Mouse (Mus musculus) hindbrain, embryonic 12.5 days (tissue): Measurements from ENCODE around the gene Kat7. TPM values are rescaled to one million over a fixed set of nuclear protein-coding genes. Genes with fewer than 3 reads are reported as not detected.
A peak's percentile ranks its signal among the peaks of the same experiment; 100 is the strongest.

Experiments
- ATAC-seq: fragments of 200-750 bp; cut with Nextera tagmentation; 2 replicates; pipeline ENCODE4 v1.8.0; 2017; ENCODE audit warnings: moderate TSS enrichment; ENCODE audit not compliant: low FRiP score
- H3K27ac ChIP-seq: fragments of 300-500 bp; sonication (generic); 2 replicates; pipeline ENCODE4 v1.5.1; 2016; ENCODE audit warnings: mild to moderate bottlenecking
- H3K27me3 ChIP-seq: fragments of 300-500 bp; sonication (generic); 2 replicates; pipeline ENCODE4 v1.6.1; 2016; ENCODE audit warnings: mild to moderate bottlenecking
- H3K36me3 ChIP-seq: fragments of 300-500 bp; sonication (generic); 2 replicates; pipeline ENCODE4 v1.6.1; 2016; ENCODE audit warnings: mild to moderate bottlenecking
- H3K4me1 ChIP-seq: fragments of 300-500 bp; sonication (generic); 2 replicates; pipeline ENCODE4 v1.6.1; 2016
- H3K4me2 ChIP-seq: fragments of 300-500 bp; sonication (generic); replicated peaks from 2 replicates; pipeline ENCODE4 v1.6.1; 2016; ENCODE audit warnings: mild to moderate bottlenecking
- H3K4me3 ChIP-seq: fragments of 300-500 bp; sonication (generic); 2 replicates; pipeline ENCODE4 v1.5.1; 2016; ENCODE audit warnings: mild to moderate bottlenecking
- H3K9ac ChIP-seq: fragments of 300-500 bp; sonication (generic); 2 replicates; pipeline ENCODE4 v1.6.1; 2016; ENCODE audit warnings: mild to moderate bottlenecking, moderate library complexity
- H3K9me3 ChIP-seq: fragments of 300-500 bp; sonication (generic); replicated peaks from 2 replicates; pipeline ENCODE4 v1.6.1; 2016; ENCODE audit warnings: mild to moderate bottlenecking
- WGBS: fragments of 180-500 bp; shearing (Covaris S2); methylation state at CpG from one replicate; pipeline ENCODE4 v1.1.7; 2016; 5-methylcytosine and 5-hydroxymethylcytosine counted together
- polyA plus RNA-seq: library from polyadenylated mRNA; unstranded; fragments of >200 nt; fragmentation: Nextera tagmentation; extraction: Ambion mirVana; gene quantifications from 2 replicates; pipeline ENCODE4 v1.2.1, GENCODE M21; 2016

Kat7 gene
- polyA plus RNA-seq, 1 experiment from 2014 or later, result 71.8 TPM

GRCm38 (mm10) chr11:95266540-95267245, 43.4 kb downstream of the Kat7 start:
- peaks cover 26% of the 10 kb centered on the region for H3K36me3 ChIP-seq
- H3K9ac ChIP-seq, result no peak overlapping the region
- no peak overlapping the region for H3K27ac ChIP-seq
- no peak overlapping the region for H3K4me3 ChIP-seq
- H3K27me3 ChIP-seq, result no peaks in the 10 kb centered on the region; the same call in 1 of the 2 replicates
- no peak for ATAC-seq
- H3K4me2 ChIP-seq, result no peak overlapping the region
- WGBS, result 49% methylated on average over 6 of the region's 6 CpGs
- peaks cover 18% of the 10 kb centered on the region for H3K4me1 ChIP-seq
- no peaks in the 10 kb centered on the region for H3K9me3 ChIP-seq

- no peak for ATAC-seq
- Histone ChIP-seq H3K9ac (no peak overlapping the region), H3K9me3 (no peaks in the 10 kb centered on the region), H3K4me3 (no peak overlapping the region), H3K36me3 (peaks cover 8% of the 10 kb centered on the region; the same call in 1 of the 2 replicates), H3K27ac (peak overlapping the region; percentile 12; the same call in 1 of the 2 replicates), H3K27me3 (no peaks in the 10 kb centered on the region; the same call in 1 of the 2 replicates), H3K4me2 (no peak overlapping the region), H3K4me1 (peaks cover 19% of the 10 kb centered on the region)
- WGBS, result 62% methylated on average over 4 of the region's 4 CpGs
Measured at GRCm38 (mm10) chr11:95264455-95265013, 45.5 kb downstream of the Kat7 start.

GRCm38 (mm10) chr11:95263816-95264454, 46.1 kb downstream of the Kat7 start:
- peak overlapping the region; percentile 12; the same call in 1 of the 2 replicates for H3K27ac ChIP-seq
- H3K36me3 ChIP-seq, result peaks cover 4% of the 10 kb centered on the region; the same call in 1 of the 2 replicates
- no peak for ATAC-seq
- peaks cover 20% of the 10 kb centered on the region for H3K4me1 ChIP-seq
- H3K9me3 ChIP-seq, result no peaks in the 10 kb centered on the region
- WGBS, result 17% methylated on average over 11 of the region's 11 CpGs
- H3K4me3 ChIP-seq, result no peak overlapping the region
- H3K9ac ChIP-seq, result no peak overlapping the region
- no peaks in the 10 kb centered on the region; the same call in 1 of the 2 replicates for H3K27me3 ChIP-seq
- no peak overlapping the region for H3K4me2 ChIP-seq

- WGBS, result 75% methylated on average over 5 of the region's 5 CpGs
- Histone ChIP-seq H3K4me1 (peaks cover 12% of the 10 kb centered on the region; the same call in 1 of the 2 replicates), H3K27me3 (peaks cover 7% of the 10 kb centered on the region), H3K9ac (no peak within 1 kb of the TSS), H3K4me2 (no peak within 1 kb of the TSS), H3K4me3 (no peak within 1 kb of the TSS), H3K9me3 (no peaks in the 10 kb centered on the region), H3K27ac (no peak within 1 kb of the TSS), H3K36me3 (no peaks in the 10 kb centered on the region)
- ATAC-seq, result no peak
Measured at GRCm38 (mm10) chr11:95261178-95261751, 48.8 kb downstream of the Kat7 start, which contains the start of gene Tac4. Tac4 (plus strand) TSS chr11:95261529.

- Histone ChIP-seq H3K4me1 (peaks cover 10% of the 10 kb centered on the region; the same call in 1 of the 2 replicates), H3K9ac (peak overlapping the region; percentile 63), H3K4me3 (peak overlapping the region; percentile 48), H3K4me2 (peak overlapping the region; percentile 78), H3K27ac (peak overlapping the region; percentile 57), H3K36me3 (no peaks in the 10 kb centered on the region), H3K9me3 (no peaks in the 10 kb centered on the region), H3K27me3 (peaks cover 8% of the 10 kb centered on the region)
- ATAC-seq, result peak; percentile 48; the same call in 1 of the 2 replicates
- under 1% methylated on average over 70 of the region's 73 CpGs for WGBS
Measured at GRCm38 (mm10) chr11:95259088-95259849, 50.8 kb downstream of the Kat7 start.

GRCm38 (mm10) chr11:95258490-95258889, 51.6 kb downstream of the Kat7 start:
- no peak for ATAC-seq
- no peak overlapping the region for H3K27ac ChIP-seq
- peaks cover 7% of the 10 kb centered on the region; the same call in 1 of the 2 replicates for H3K4me1 ChIP-seq
- under 1% methylated on average over 26 of the region's 26 CpGs for WGBS
- H3K4me3 ChIP-seq, result peak overlapping the region; percentile 48
- H3K27me3 ChIP-seq, result peaks cover 11% of the 10 kb centered on the region
- no peaks in the 10 kb centered on the region for H3K9me3 ChIP-seq
- peak overlapping the region; percentile 63 for H3K9ac ChIP-seq
- peak overlapping the region; percentile 78 for H3K4me2 ChIP-seq
- H3K36me3 ChIP-seq, result no peaks in the 10 kb centered on the region

GRCm38 (mm10) chr11:95257930-95258329, 52.1 kb downstream of the Kat7 start:
- H3K36me3 ChIP-seq, result no peaks in the 10 kb centered on the region
- no peak overlapping the region for H3K9ac ChIP-seq
- 0 out of 2 replicates have a peak, but pooled peaks cover 4% of the 10 kb centered on the region for H3K4me1 ChIP-seq
- no peak overlapping the region for H3K4me3 ChIP-seq
- 57% methylated on average over 4 of the region's 4 CpGs for WGBS
- H3K4me2 ChIP-seq, result peak overlapping the region; percentile 78; the same call in 1 of the 2 replicates
- peaks cover 11% of the 10 kb centered on the region for H3K27me3 ChIP-seq
- no peak overlapping the region for H3K27ac ChIP-seq
- H3K9me3 ChIP-seq, result no peaks in the 10 kb centered on the region
- ATAC-seq, result no peak

- no peak overlapping the region for H3K4me3 ChIP-seq
- peaks cover 11% of the 10 kb centered on the region for H3K27me3 ChIP-seq
- no peaks in the 10 kb centered on the region for H3K9me3 ChIP-seq
- H3K4me1 ChIP-seq, result 0 out of 2 replicates have a peak, but pooled peaks cover 4% of the 10 kb centered on the region
- H3K27ac ChIP-seq, result no peak overlapping the region
- 79% methylated on average over 6 of the region's 6 CpGs for WGBS
- H3K9ac ChIP-seq, result no peak overlapping the region
- no peak for ATAC-seq
- H3K36me3 ChIP-seq, result no peaks in the 10 kb centered on the region
- no peak overlapping the region for H3K4me2 ChIP-seq
Measured at GRCm38 (mm10) chr11:95255747-95256146, 54.3 kb downstream of the Kat7 start.

GRCm38 (mm10) chr11:95254165-95254564, 55.9 kb downstream of the Kat7 start:
- no peak overlapping the region for H3K4me2 ChIP-seq
- peaks cover 18% of the 10 kb centered on the region for H3K27me3 ChIP-seq
- H3K9ac ChIP-seq, result no peak overlapping the region
- no peak overlapping the region for H3K27ac ChIP-seq
- no peaks in the 10 kb centered on the region for H3K36me3 ChIP-seq
- H3K9me3 ChIP-seq, result no peaks in the 10 kb centered on the region
- no peak overlapping the region for H3K4me3 ChIP-seq
- ATAC-seq, result no peak
- 0 out of 2 replicates have a peak, but pooled peaks cover 2% of the 10 kb centered on the region for H3K4me1 ChIP-seq
- 87% methylated on average over 8 of the region's 8 CpGs for WGBS

- 78% methylated on average over 6 of the region's 6 CpGs for WGBS
- H3K4me1 ChIP-seq, result 0 out of 2 replicates have a peak, but pooled peaks cover 2% of the 10 kb centered on the region
- H3K36me3 ChIP-seq, result no peaks in the 10 kb centered on the region
- H3K9ac ChIP-seq, result no peak overlapping the region
- no peak overlapping the region for H3K4me3 ChIP-seq
- H3K27ac ChIP-seq, result no peak overlapping the region
- no peak overlapping the region for H3K4me2 ChIP-seq
- no peaks in the 10 kb centered on the region for H3K9me3 ChIP-seq
- H3K27me3 ChIP-seq, result peaks cover 19% of the 10 kb centered on the region; the same call in 1 of the 2 replicates
- ATAC-seq, result no peak
Measured at GRCm38 (mm10) chr11:95252104-95252503, 57.9 kb downstream of the Kat7 start.

GRCm38 (mm10) chr11:95251295-95251694, 58.8 kb downstream of the Kat7 start:
- H3K4me2 ChIP-seq, result no peak overlapping the region
- 0 out of 2 replicates have a peak, but pooled peaks cover 4% of the 10 kb centered on the region for H3K4me1 ChIP-seq
- H3K9ac ChIP-seq, result no peak overlapping the region
- 5% methylated on average over 11 of the region's 11 CpGs for WGBS
- H3K9me3 ChIP-seq, result no peaks in the 10 kb centered on the region
- no peak for ATAC-seq
- no peaks in the 10 kb centered on the region for H3K36me3 ChIP-seq
- no peak overlapping the region for H3K27ac ChIP-seq
- H3K27me3 ChIP-seq, result peaks cover 23% of the 10 kb centered on the region; the same call in 1 of the 2 replicates
- H3K4me3 ChIP-seq, result no peak overlapping the region
